Mouse (Mus musculus): ENCODE measurements at regions not wholly inside any gene's neighbourhood (a gene's known extent, or its start where the extent isn't known, plus 50 kb on each side); places are given as distances from the start of the nearest gene placed in this dataset.

GRCm38 (mm10) chr17:15269905-15270304, 106.8 kb downstream of the Dll1 start:
- 0 out of 2 replicates have a peak, but pooled peaks cover 3% of the 10 kb centered on the region for H3K4me1 ChIP-seq
- H3K27me3 ChIP-seq: no peaks in the 10 kb centered on the region
- 62% methylated on average over 6 of the region's 6 CpGs for WGBS
- H3K4me2 ChIP-seq: no peak overlapping the region
- no peaks in the 10 kb centered on the region for H3K9me3 ChIP-seq
- H3K27ac ChIP-seq: no peak overlapping the region
- no peak for ATAC-seq (ENCODE audit: insufficient number of reproducible peaks, low FRiP score, low TSS enrichment, low read depth)
- no peak overlapping the region for H3K9ac ChIP-seq
- H3K4me3 ChIP-seq: no peak overlapping the region
- H3K36me3 ChIP-seq: no peaks in the 10 kb centered on the region

GRCm38 (mm10) chr17:15269056-15269612, 107.5 kb downstream of the Dll1 start:
- ATAC-seq (ENCODE audit: insufficient number of reproducible peaks, low FRiP score, low TSS enrichment, low read depth): no peak
- H3K4me2 ChIP-seq: no peak overlapping the region
- H3K4me3 ChIP-seq: no peak overlapping the region
- H3K9me3 ChIP-seq: no peaks in the 10 kb centered on the region
- H3K36me3 ChIP-seq: no peaks in the 10 kb centered on the region
- WGBS: 60% methylated on average over 8 of the region's 8 CpGs
- H3K27me3 ChIP-seq: no peaks in the 10 kb centered on the region
- H3K9ac ChIP-seq: no peak overlapping the region
- H3K4me1 ChIP-seq: 0 out of 2 replicates have a peak, but pooled peaks cover 3% of the 10 kb centered on the region
- no peak overlapping the region for H3K27ac ChIP-seq

- Histone ChIP-seq H3K27ac (no peak overlapping the region), H3K36me3 (no peaks in the 10 kb centered on the region), H3K9ac (no peak overlapping the region), H3K4me3 (no peak overlapping the region), H3K9me3 (no peaks in the 10 kb centered on the region), H3K4me2 (no peak overlapping the region), H3K27me3 (no peaks in the 10 kb centered on the region), H3K4me1 (0 out of 2 replicates have a peak, but pooled peaks cover 3% of the 10 kb centered on the region)
- 68% methylated on average over 7 of the region's 7 CpGs for WGBS
- no peak for ATAC-seq (ENCODE audit: insufficient number of reproducible peaks, low FRiP score, low TSS enrichment, low read depth)
Measured at GRCm38 (mm10) chr17:15267721-15268120, 109.0 kb downstream of the Dll1 start.

GRCm38 (mm10) chr17:15259427-15260101, 117.1 kb downstream of the Dll1 start:
- Histone ChIP-seq H3K27me3 (no peaks in the 10 kb centered on the region), H3K4me1 (peaks cover 9% of the 10 kb centered on the region), H3K27ac (peak overlapping the region; percentile 11; the same call in 1 of the 2 replicates), H3K4me3 (no peak overlapping the region), H3K9ac (no peak overlapping the region), H3K9me3 (no peaks in the 10 kb centered on the region), H3K4me2 (no peak overlapping the region), H3K36me3 (no peaks in the 10 kb centered on the region)
- ATAC-seq (ENCODE audit: insufficient number of reproducible peaks, low FRiP score, low TSS enrichment, low read depth): no peak
- WGBS: 33% methylated on average over 11 of the region's 11 CpGs

GRCm38 (mm10) chr17:15255874-15256273, 120.8 kb downstream of the Dll1 start:
- no peak for ATAC-seq (ENCODE audit: insufficient number of reproducible peaks, low FRiP score, low TSS enrichment, low read depth)
- no peaks in the 10 kb centered on the region for H3K27me3 ChIP-seq
- no peaks in the 10 kb centered on the region for H3K9me3 ChIP-seq
- H3K4me3 ChIP-seq: no peak overlapping the region
- 69% methylated on average over 2 of the region's 2 CpGs for WGBS
- H3K36me3 ChIP-seq: no peaks in the 10 kb centered on the region
- no peak overlapping the region for H3K9ac ChIP-seq
- H3K4me1 ChIP-seq: peaks cover 9% of the 10 kb centered on the region
- H3K27ac ChIP-seq: no peak overlapping the region
- no peak overlapping the region for H3K4me2 ChIP-seq

GRCm38 (mm10) chr17:15253785-15254184, 122.9 kb downstream of the Dll1 start:
- Histone ChIP-seq H3K4me1 (no peaks in the 10 kb centered on the region), H3K4me2 (no peak overlapping the region), H3K9me3 (no peaks in the 10 kb centered on the region), H3K27me3 (no peaks in the 10 kb centered on the region), H3K27ac (no peak overlapping the region), H3K9ac (no peak overlapping the region), H3K36me3 (no peaks in the 10 kb centered on the region), H3K4me3 (no peak overlapping the region)
- no peak for ATAC-seq (ENCODE audit: insufficient number of reproducible peaks, low FRiP score, low TSS enrichment, low read depth)
- 86% methylated on average over 4 of the region's 4 CpGs for WGBS

- no peaks in the 10 kb centered on the region for H3K4me1 ChIP-seq
- H3K9ac ChIP-seq: no peak overlapping the region
- 92% methylated on average over 1 of the region's 1 CpGs for WGBS
- no peak overlapping the region for H3K27ac ChIP-seq
- no peak overlapping the region for H3K4me3 ChIP-seq
- no peaks in the 10 kb centered on the region for H3K9me3 ChIP-seq
- no peaks in the 10 kb centered on the region for H3K27me3 ChIP-seq
- no peak overlapping the region for H3K4me2 ChIP-seq
- ATAC-seq (ENCODE audit: insufficient number of reproducible peaks, low FRiP score, low TSS enrichment, low read depth): no peak
- no peaks in the 10 kb centered on the region for H3K36me3 ChIP-seq
Measured at GRCm38 (mm10) chr17:15253271-15253670, 123.4 kb downstream of the Dll1 start.

- Histone ChIP-seq H3K4me1 (peaks cover 6% of the 10 kb centered on the region), H3K4me2 (no peak overlapping the region), H3K27ac (no peak overlapping the region), H3K36me3 (no peaks in the 10 kb centered on the region), H3K27me3 (no peaks in the 10 kb centered on the region), H3K9ac (no peak overlapping the region), H3K9me3 (no peaks in the 10 kb centered on the region), H3K4me3 (no peak overlapping the region)
- no peak for ATAC-seq (ENCODE audit: insufficient number of reproducible peaks, low FRiP score, low TSS enrichment, low read depth)
- 58% methylated on average over 2 of the region's 2 CpGs for WGBS
Measured at GRCm38 (mm10) chr17:15252187-15252586, 124.5 kb downstream of the Dll1 start.

GRCm38 (mm10) chr17:15251641-15252040, 125.0 kb downstream of the Dll1 start:
- H3K27ac ChIP-seq: no peak overlapping the region
- no peak overlapping the region for H3K4me3 ChIP-seq
- no peak overlapping the region for H3K9ac ChIP-seq
- no peaks in the 10 kb centered on the region for H3K27me3 ChIP-seq
- no peaks in the 10 kb centered on the region for H3K36me3 ChIP-seq
- H3K4me2 ChIP-seq: no peak overlapping the region
- ATAC-seq (ENCODE audit: insufficient number of reproducible peaks, low FRiP score, low TSS enrichment, low read depth): no peak
- peaks cover 6% of the 10 kb centered on the region for H3K4me1 ChIP-seq
- WGBS: 81% methylated on average over 1 of the region's 1 CpGs
- no peaks in the 10 kb centered on the region for H3K9me3 ChIP-seq

GRCm38 (mm10) chr17:15248417-15248791, 128.3 kb downstream of the Dll1 start:
- WGBS: 32% methylated on average over 4 of the region's 4 CpGs
- Histone ChIP-seq H3K4me1 (peaks cover 6% of the 10 kb centered on the region), H3K4me2 (no peak overlapping the region), H3K27ac (no peak overlapping the region), H3K9ac (no peak overlapping the region), H3K27me3 (no peaks in the 10 kb centered on the region), H3K9me3 (no peaks in the 10 kb centered on the region), H3K4me3 (no peak overlapping the region), H3K36me3 (no peaks in the 10 kb centered on the region)
- ATAC-seq (ENCODE audit: insufficient number of reproducible peaks, low FRiP score, low TSS enrichment, low read depth): no peak

GRCm38 (mm10) chr17:15247546-15248416, 128.9 kb downstream of the Dll1 start:
- peak; percentile 54; the same call in 1 of the 2 replicates for ATAC-seq (ENCODE audit: insufficient number of reproducible peaks, low FRiP score, low TSS enrichment, low read depth)
- Histone ChIP-seq H3K9me3 (no peaks in the 10 kb centered on the region), H3K9ac (no peak overlapping the region), H3K36me3 (no peaks in the 10 kb centered on the region), H3K4me1 (peaks cover 6% of the 10 kb centered on the region), H3K27ac (no peak overlapping the region), H3K27me3 (no peaks in the 10 kb centered on the region), H3K4me2 (0 out of 2 replicates have a peak overlapping the region, but pooled peaks have one; percentile 8), H3K4me3 (no peak overlapping the region)
- 9% methylated on average over 20 of the region's 20 CpGs for WGBS
